ENCODE assay signal across 8 mouse cellular contexts in genomic region chr6:125030532-125030931, GRCm38 (mm10). TPM values are rescaled to one million over a fixed set of nuclear protein-coding genes. Genes with fewer than 3 reads are reported as not detected.
DNase-seq lines count a peak whose midpoint lies in the region; ATAC-seq and TF ChIP-seq lines count a peak whose summit lies in the region.
"Not testable (repeated sequence)": the region's sequence is repeated elsewhere in the genome, so short reads cannot be mapped to it uniquely, and the experiment has no call there.

No protein-coding gene starts in this region.

- not testable (repeated sequence) for H3K4me2 ChIP-seq in limb, embryonic 14.5 days (replicated peaks; ENCODE audit: low read depth, low read length, severe bottlenecking); midbrain, embryonic 11.5 days

- H3K4me3 ChIP-seq in gastrocnemius, adult 2 months; limb, embryonic 14.5 days (replicated peaks; ENCODE audit: low read length); midbrain, embryonic 11.5 days (ENCODE audit: low read depth, low read length): not testable (repeated sequence)

- peak; percentile 86 for TF ChIP-seq CTCF in gastrocnemius, adult 2 months (IDR thresholded peaks at IDR 0.05)

- not testable (repeated sequence) for H3K9me3 ChIP-seq in limb, embryonic 14.5 days (ENCODE audit: control insufficient read depth, low read length); midbrain, embryonic 11.5 days (ENCODE audit: control insufficient read depth, low read length)

- peak; percentile 59 for ATAC-seq in activated CD4-positive, CD25-positive, alpha-beta regulatory T cell, adult 4 months
- ATAC-seq in inflammation-experienced regulatory T-cells, adult 6 months = peak; percentile 63
- not testable (repeated sequence) for ATAC-seq in limb, embryonic 14.5 days (ENCODE audit: low FRiP score, low read depth)
- peak; percentile 42; the same call in 1 of the 2 replicates for ATAC-seq in midbrain, embryonic 11.5 days (ENCODE audit: low FRiP score)

- peak; percentile 73 for DNase-seq in A20 (ENCODE audit: low read depth, low spot score)
- peak; percentile 52 to 73 for DNase-seq in cerebellum, postnatal 25 days
- DNase-seq in gastrocnemius, adult 2 months = peak; percentile 59
- DNase-seq in limb, embryonic 14.5 days (ENCODE audit: low spot score) = peak; percentile 38
- peak; percentile 97 for DNase-seq in midbrain, embryonic 11.5 days (ENCODE audit: low spot score, missing footprints)
- DNase-seq in spleen, postnatal 36 days (ENCODE audit: low spot score in 2 of 2) = peak; percentile 22 to 37

- not testable (repeated sequence) for H3K27me3 ChIP-seq in limb, embryonic 14.5 days (ENCODE audit: control insufficient read depth, insufficient read depth, low read length); midbrain, embryonic 11.5 days (ENCODE audit: control insufficient read depth, insufficient read depth, low read length)

- not testable (repeated sequence) for H3K4me1 ChIP-seq in limb, embryonic 14.5 days (ENCODE audit: control insufficient read depth, insufficient read depth, low read length); midbrain, embryonic 11.5 days (ENCODE audit: control insufficient read depth, insufficient read depth, low read length)

- WGBS in limb, embryonic 14.5 days = 27% methylated on average over 6 of the region's 9 CpGs
- 22% methylated on average over 7 of the region's 9 CpGs for WGBS in midbrain, embryonic 11.5 days

- not testable (repeated sequence) for H3K27ac ChIP-seq in gastrocnemius, adult 2 months; limb, embryonic 14.5 days (replicated peaks; ENCODE audit: low read depth, low read length); midbrain, embryonic 11.5 days (ENCODE audit: low read depth, low read length)

- TF ChIP-seq POLR2A in limb, embryonic 14.5 days (IDR thresholded peaks at IDR 0.05; ENCODE audit: borderline replicate concordance, extremely low read depth, insufficient read depth, insufficient read length) = not testable (repeated sequence)

- H3K9ac ChIP-seq in limb, embryonic 14.5 days (ENCODE audit: low read depth, low read length, severe bottlenecking); midbrain, embryonic 11.5 days (ENCODE audit: low read length): not testable (repeated sequence)

- H3K36me3 ChIP-seq in limb, embryonic 14.5 days (ENCODE audit: control insufficient read depth, insufficient read depth, low read length) = peaks cover 83% of the 10 kb centered on the region
- H3K36me3 ChIP-seq in midbrain, embryonic 11.5 days (ENCODE audit: control insufficient read depth, insufficient read depth, low read length) = peaks cover 28% of the 10 kb centered on the region

- intact Hi-C loops in gastrocnemius, adult 2 months (cut with DNase I) = not testable (repeated sequence)

RNA-seq across cellular contexts. Expression of gene Ing4, which starts 9.0 kb away (rescaled TPM):
- 10 to 100 TPM; 41.5 to 48.1 TPM for polyA plus RNA-seq in activated CD4-positive, CD25-positive, alpha-beta regulatory T cell, adult 4 months (2017; shearing (Covaris generic))
- total RNA-seq in gastrocnemius, adult 2 months (2021) = 10 to 100 TPM; 26.8 to 28.3 TPM
- 10 to 100 TPM; 39.9 to 61.7 (median 46.2) TPM for polyA plus RNA-seq in inflammation-experienced regulatory T-cells, adult 6 months (2017; shearing (Covaris generic))
- 143 TPM in 2 replicates for polyA plus RNA-seq in limb, embryonic 14.5 days (2012; rRNA removed)
- 122 and 131 TPM in 2 replicates for polyA plus RNA-seq in limb, embryonic 14.5 days (2014; fragmentation: Nextera tagmentation; extraction: Ambion mirVana)
- polyA plus RNA-seq in midbrain, embryonic 11.5 days (2014; fragmentation: Nextera tagmentation; extraction: Ambion mirVana) = 139 and 146 TPM in 2 replicates

RNA-seq across cellular contexts. Expression of gene Acrbp, which starts 19.0 kb away (rescaled TPM):
- polyA plus RNA-seq in activated CD4-positive, CD25-positive, alpha-beta regulatory T cell, adult 4 months (2017; shearing (Covaris generic)) = 1 to 10 TPM; 8.1 to 9.7 TPM
- total RNA-seq in gastrocnemius, adult 2 months (2021) = 1 to 10 TPM; 2.4 to 4.5 TPM
- 10 to 100 TPM in 2 of 3 experiments, 1 to 10 TPM in 1; 5.6 to 23.2 (median 17.7) TPM for polyA plus RNA-seq in inflammation-experienced regulatory T-cells, adult 6 months (2017; shearing (Covaris generic))
- 28.9 and 31.3 TPM in 2 replicates for polyA plus RNA-seq in limb, embryonic 14.5 days (2012; rRNA removed)
- polyA plus RNA-seq in limb, embryonic 14.5 days (2014; fragmentation: Nextera tagmentation; extraction: Ambion mirVana) = 9.4 and 13.9 TPM in 2 replicates
- 9.2 and 10.8 TPM in 2 replicates for polyA plus RNA-seq in midbrain, embryonic 11.5 days (2014; fragmentation: Nextera tagmentation; extraction: Ambion mirVana)

RNA-seq across cellular contexts. Expression of gene Zfp384, which starts 21.6 kb away (rescaled TPM):
- 1 to 10 TPM; 4.3 to 5.2 TPM for polyA plus RNA-seq in activated CD4-positive, CD25-positive, alpha-beta regulatory T cell, adult 4 months (2017; shearing (Covaris generic))
- 10 to 100 TPM; 24.4 to 28.0 TPM for total RNA-seq in gastrocnemius, adult 2 months (2021)
- polyA plus RNA-seq in inflammation-experienced regulatory T-cells, adult 6 months (2017; shearing (Covaris generic)) = 1 to 10 TPM; 4.0 to 7.5 (median 4.0) TPM
- polyA plus RNA-seq in limb, embryonic 14.5 days (2012; rRNA removed) = 103 and 130 TPM in 2 replicates
- 12.4 and 14.6 TPM in 2 replicates for polyA plus RNA-seq in limb, embryonic 14.5 days (2014; fragmentation: Nextera tagmentation; extraction: Ambion mirVana)
- polyA plus RNA-seq in midbrain, embryonic 11.5 days (2014; fragmentation: Nextera tagmentation; extraction: Ambion mirVana) = 9.3 and 9.9 TPM in 2 replicates

RNA-seq across cellular contexts. Expression of gene Pianp, which starts 34.0 kb away (rescaled TPM):
- polyA plus RNA-seq in activated CD4-positive, CD25-positive, alpha-beta regulatory T cell, adult 4 months (2017; shearing (Covaris generic)) = not detected
- under 1 TPM; 0.22 to 0.41 TPM for total RNA-seq in gastrocnemius, adult 2 months (2021)
- under 1 TPM in 2 of 3 experiments, not detected in 1; 0.46 to 0.48 TPM for polyA plus RNA-seq in inflammation-experienced regulatory T-cells, adult 6 months (2017; shearing (Covaris generic))
- 35.2 and 44.6 TPM in 2 replicates for polyA plus RNA-seq in limb, embryonic 14.5 days (2012; rRNA removed)
- polyA plus RNA-seq in limb, embryonic 14.5 days (2014; fragmentation: Nextera tagmentation; extraction: Ambion mirVana) = 20.0 and 20.3 TPM in 2 replicates
- 1.2 and 1.6 TPM in 2 replicates for polyA plus RNA-seq in midbrain, embryonic 11.5 days (2014; fragmentation: Nextera tagmentation; extraction: Ambion mirVana)

RNA-seq across cellular contexts. Expression of gene Lpar5, which starts 37.2 kb away (rescaled TPM):
- 1 to 10 TPM; 8.6 to 9.5 TPM for polyA plus RNA-seq in activated CD4-positive, CD25-positive, alpha-beta regulatory T cell, adult 4 months (2017; shearing (Covaris generic))
- not detected for total RNA-seq in gastrocnemius, adult 2 months (2021)
- polyA plus RNA-seq in inflammation-experienced regulatory T-cells, adult 6 months (2017; shearing (Covaris generic)) = 10 to 100 TPM; 10.4 to 19.3 (median 12.1) TPM
- polyA plus RNA-seq in limb, embryonic 14.5 days (2012; rRNA removed) = 3.9 and 5.0 TPM in 2 replicates
- polyA plus RNA-seq in limb, embryonic 14.5 days (2014; fragmentation: Nextera tagmentation; extraction: Ambion mirVana) = 2.5 and 4.0 TPM in 2 replicates
- 0.11 TPM in 1 of 2 replicates, not detected in the other for polyA plus RNA-seq in midbrain, embryonic 11.5 days (2014; fragmentation: Nextera tagmentation; extraction: Ambion mirVana)

Comparison
In these comparisons a context has a peak if more than half of its experiments do, and no peak if none do; other contexts are left out.
1. DNase-seq: peak in every context shown above with its lines; median percentile 97 in midbrain, embryonic 11.5 days; 73 in A20; 62 in cerebellum, postnatal 25 days; 59 in gastrocnemius, adult 2 months; 38 in limb, embryonic 14.5 days; 30 in spleen, postnatal 36 days.